Mouse (Mus musculus) hindbrain, embryonic 12.5 days (tissue): ENCODE data around the gene Vmn1r55. TPM values are rescaled to one million over a fixed set of nuclear protein-coding genes. Genes with fewer than 3 reads are reported as not detected.
"Not testable (repeated sequence)": the region's sequence is repeated elsewhere in the genome, so short reads cannot be mapped to it uniquely, and the experiment has no call there.

Experiments used
- ATAC-seq: fragments of 200-750 bp; cut with Nextera tagmentation; 2 replicates; pipeline ENCODE4 v1.8.0; 2017; ENCODE audit warnings: moderate TSS enrichment; ENCODE audit not compliant: low FRiP score
- H3K27ac ChIP-seq: fragments of 300-500 bp; sonication (generic); 2 replicates; pipeline ENCODE4 v1.5.1; 2016; ENCODE audit warnings: mild to moderate bottlenecking
- H3K27me3 ChIP-seq: fragments of 300-500 bp; sonication (generic); 2 replicates; pipeline ENCODE4 v1.6.1; 2016; ENCODE audit warnings: mild to moderate bottlenecking
- H3K36me3 ChIP-seq: fragments of 300-500 bp; sonication (generic); 2 replicates; pipeline ENCODE4 v1.6.1; 2016; ENCODE audit warnings: mild to moderate bottlenecking
- H3K4me1 ChIP-seq: fragments of 300-500 bp; sonication (generic); 2 replicates; pipeline ENCODE4 v1.6.1; 2016
- H3K4me2 ChIP-seq: fragments of 300-500 bp; sonication (generic); replicated peaks from 2 replicates; pipeline ENCODE4 v1.6.1; 2016; ENCODE audit warnings: mild to moderate bottlenecking
- H3K4me3 ChIP-seq: fragments of 300-500 bp; sonication (generic); 2 replicates; pipeline ENCODE4 v1.5.1; 2016; ENCODE audit warnings: mild to moderate bottlenecking
- H3K9ac ChIP-seq: fragments of 300-500 bp; sonication (generic); 2 replicates; pipeline ENCODE4 v1.6.1; 2016; ENCODE audit warnings: mild to moderate bottlenecking, moderate library complexity
- H3K9me3 ChIP-seq: fragments of 300-500 bp; sonication (generic); replicated peaks from 2 replicates; pipeline ENCODE4 v1.6.1; 2016; ENCODE audit warnings: mild to moderate bottlenecking
- WGBS: fragments of 180-500 bp; shearing (Covaris S2); methylation state at CpG from one replicate; pipeline ENCODE4 v1.1.7; 2016; 5-methylcytosine and 5-hydroxymethylcytosine counted together
- polyA plus RNA-seq: library from polyadenylated mRNA; unstranded; fragments of >200 nt; fragmentation: Nextera tagmentation; extraction: Ambion mirVana; gene quantifications from 2 replicates; pipeline ENCODE4 v1.2.1, GENCODE M21; 2016

Gene Vmn1r55
- polyA plus RNA-seq: not detected in 2 replicates

GRCm38 (mm10) chr7:5149570-5149969 is at the start of gene Vmn1r55:
Vmn1r55 (minus strand) TSS chr7:5149670.
- ATAC-seq, H3K9ac ChIP-seq, H3K36me3 ChIP-seq, H3K27me3 ChIP-seq, H3K27ac ChIP-seq, H3K4me2 ChIP-seq, H3K4me3 ChIP-seq, H3K4me1 ChIP-seq, H3K9me3 ChIP-seq: not testable (repeated sequence)

GRCm38 (mm10) chr7:5196647-5197046 is 47.2 kb upstream of the Vmn1r55 start, which contains the start of gene Vmn1r56:
Vmn1r56 (minus strand) TSS chr7:5196747.
- not testable (repeated sequence) for H3K27me3 ChIP-seq, H3K4me2 ChIP-seq, ATAC-seq, H3K9me3 ChIP-seq, H3K36me3 ChIP-seq, H3K9ac ChIP-seq, H3K4me3 ChIP-seq, H3K27ac ChIP-seq, H3K4me1 ChIP-seq

- Histone ChIP-seq H3K36me3 (no peaks in the 10 kb centered on the region), H3K9ac (peak within 1 kb of the TSS; percentile 39), H3K4me1 (no peaks in the 10 kb centered on the region), H3K4me3 (peak within 1 kb of the TSS; percentile 31), H3K4me2 (peak within 1 kb of the TSS; percentile 56), H3K27ac (no peak within 1 kb of the TSS), H3K27me3 (no peaks in the 10 kb centered on the region; the same call in 1 of the 2 replicates), H3K9me3 (no peaks in the 10 kb centered on the region; the same call in 1 of the 2 replicates)
- peak; percentile 81 for ATAC-seq
- WGBS: 20% methylated on average over 42 of the region's 42 CpGs
Observed at GRCm38 (mm10) chr7:5125549-5126406, 23.7 kb downstream of the Vmn1r55 start, which contains the start of gene Rasl2-9. Rasl2-9 (minus strand) TSS chr7:5125950.

DNA sequence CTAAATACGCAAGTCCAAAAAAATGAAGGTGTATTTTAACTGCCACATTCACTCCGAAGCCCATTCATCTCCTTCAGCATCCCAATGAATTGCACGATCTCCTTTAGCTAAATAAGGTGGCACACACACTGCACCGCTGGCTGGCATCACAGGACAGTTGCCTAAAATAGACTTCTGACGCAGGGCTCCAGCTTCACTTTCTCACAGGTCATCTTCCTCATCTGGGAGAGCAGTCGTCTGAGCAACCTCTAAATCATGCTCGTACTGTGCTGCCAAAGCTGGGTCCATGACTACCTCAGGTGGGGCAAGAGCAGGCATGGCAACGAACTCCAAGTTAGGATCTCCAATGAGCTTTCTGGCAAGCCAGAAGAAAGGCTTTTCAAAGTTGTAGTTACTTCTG is 24.4 kb downstream of the Vmn1r55 start:
- no peaks in the 10 kb centered on the region; the same call in 1 of the 2 replicates for H3K27me3 ChIP-seq
- no peaks in the 10 kb centered on the region for H3K36me3 ChIP-seq
- no peak overlapping the region for H3K9ac ChIP-seq
- WGBS: 92% methylated on average over 8 of the region's 8 CpGs
- no peaks in the 10 kb centered on the region for H3K4me1 ChIP-seq
- H3K4me2 ChIP-seq: no peak overlapping the region
- ATAC-seq: no peak
- H3K9me3 ChIP-seq: no peaks in the 10 kb centered on the region; the same call in 1 of the 2 replicates
- no peak overlapping the region for H3K27ac ChIP-seq
- no peak overlapping the region for H3K4me3 ChIP-seq

GRCm38 (mm10) chr7:5116850-5117249 is 32.6 kb downstream of the Vmn1r55 start, which contains the start of gene Rfpl4:
Rfpl4 (minus strand) TSS chr7:5116950.
- WGBS: 89% methylated on average over 3 of the region's 3 CpGs
- Histone ChIP-seq H3K9ac (no peak within 1 kb of the TSS), H3K9me3 (no peaks in the 10 kb centered on the region; the same call in 1 of the 2 replicates), H3K36me3 (no peaks in the 10 kb centered on the region), H3K27ac (no peak within 1 kb of the TSS), H3K4me2 (no peak within 1 kb of the TSS), H3K27me3 (no peaks in the 10 kb centered on the region), H3K4me3 (no peak within 1 kb of the TSS), H3K4me1 (no peaks in the 10 kb centered on the region)
- ATAC-seq: no peak

DNA sequence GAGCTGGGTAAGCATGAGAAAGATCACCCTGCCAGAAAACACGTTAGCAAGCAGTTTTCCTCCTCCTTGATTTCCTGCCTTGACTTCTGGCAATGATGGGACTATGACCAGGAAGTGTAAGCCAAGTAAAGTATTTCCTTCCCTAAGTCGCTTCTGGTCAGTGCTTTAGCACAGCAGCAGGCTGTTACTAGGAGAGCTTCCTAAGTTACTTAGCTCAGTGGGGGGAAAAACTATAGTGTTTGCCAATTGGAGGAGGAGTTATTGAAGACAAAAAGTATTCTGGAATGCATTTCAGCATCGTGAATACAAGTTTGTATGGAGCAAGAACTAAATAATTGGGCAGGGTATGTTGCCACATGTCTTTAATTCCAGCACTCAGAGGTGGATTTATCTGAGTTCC is 36.8 kb downstream of the Vmn1r55 start:
- WGBS: 41% methylated on average over 3 of the region's 3 CpGs
- H3K4me3 ChIP-seq: no peak overlapping the region
- H3K4me2 ChIP-seq: no peak overlapping the region
- H3K4me1 ChIP-seq: no peaks in the 10 kb centered on the region
- no peak overlapping the region for H3K27ac ChIP-seq
- ATAC-seq: no peak
- no peaks in the 10 kb centered on the region for H3K9me3 ChIP-seq
- no peaks in the 10 kb centered on the region for H3K27me3 ChIP-seq
- H3K36me3 ChIP-seq: no peaks in the 10 kb centered on the region
- H3K9ac ChIP-seq: no peak overlapping the region

DNA sequence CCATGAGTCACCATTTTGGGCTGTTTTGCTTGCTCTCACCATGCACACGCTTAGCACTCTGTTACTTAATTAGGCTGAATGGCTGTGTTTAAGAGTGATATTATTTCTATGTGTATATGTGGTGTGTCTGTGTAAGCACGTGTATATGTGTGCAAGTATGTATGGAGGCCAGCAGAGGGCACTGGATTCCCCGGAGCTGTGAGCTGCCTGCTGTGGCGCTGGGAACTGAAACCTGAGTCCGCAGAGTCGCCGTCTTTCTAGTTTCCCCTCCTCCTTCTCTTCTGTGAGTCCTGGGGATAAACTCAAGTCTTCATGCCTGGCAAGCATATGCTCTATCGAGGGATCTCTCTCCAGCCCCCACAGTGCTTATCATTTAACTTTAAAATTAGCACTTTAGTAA is 40.2 kb downstream of the Vmn1r55 start:
- H3K27me3 ChIP-seq: no peaks in the 10 kb centered on the region
- ATAC-seq: no peak
- H3K4me3 ChIP-seq: no peak overlapping the region
- H3K9me3 ChIP-seq: no peaks in the 10 kb centered on the region
- 85% methylated on average over 8 of the region's 8 CpGs for WGBS
- no peaks in the 10 kb centered on the region for H3K4me1 ChIP-seq
- no peak overlapping the region for H3K4me2 ChIP-seq
- no peak overlapping the region for H3K27ac ChIP-seq
- H3K9ac ChIP-seq: no peak overlapping the region
- no peaks in the 10 kb centered on the region for H3K36me3 ChIP-seq

GRCm38 (mm10) chr7:5108272-5108671 is 41.2 kb downstream of the Vmn1r55 start:
- Histone ChIP-seq H3K4me1 (no peaks in the 10 kb centered on the region), H3K9me3 (no peaks in the 10 kb centered on the region), H3K36me3 (no peaks in the 10 kb centered on the region), H3K4me2 (no peak overlapping the region), H3K27ac (no peak overlapping the region), H3K27me3 (no peaks in the 10 kb centered on the region), H3K4me3 (no peak overlapping the region), H3K9ac (no peak overlapping the region)
- 84% methylated on average over 4 of the region's 4 CpGs for WGBS
- no peak for ATAC-seq

DNA sequence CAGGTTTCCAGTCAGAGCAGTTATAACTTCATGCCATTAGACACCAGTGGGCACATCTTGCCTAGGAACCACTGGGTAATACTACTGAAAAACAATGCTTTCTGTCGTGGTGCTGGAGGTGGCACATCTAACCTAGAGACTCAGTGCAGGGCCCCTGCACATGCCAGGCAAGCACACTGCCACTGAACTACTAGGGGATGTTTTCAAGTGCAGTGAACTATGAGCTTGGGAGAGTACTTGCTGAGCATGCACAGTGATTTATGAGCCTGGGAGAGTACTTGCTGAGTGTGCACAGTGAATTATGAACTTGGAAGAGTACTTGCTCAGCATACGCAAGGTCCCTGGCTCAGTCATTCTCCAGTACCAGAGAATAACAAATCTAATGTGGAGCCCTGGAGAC is 46.9 kb downstream of the Vmn1r55 start:
- H3K36me3 ChIP-seq: peaks cover 17% of the 10 kb centered on the region
- no peak overlapping the region for H3K9ac ChIP-seq
- H3K27me3 ChIP-seq: no peaks in the 10 kb centered on the region
- ATAC-seq: no peak
- H3K4me2 ChIP-seq: no peak overlapping the region
- H3K27ac ChIP-seq: no peak overlapping the region
- WGBS: 88% methylated on average over 2 of the region's 2 CpGs
- H3K4me3 ChIP-seq: no peak overlapping the region
- no peaks in the 10 kb centered on the region for H3K4me1 ChIP-seq
- no peaks in the 10 kb centered on the region for H3K9me3 ChIP-seq

- Histone ChIP-seq H3K9ac (no peak overlapping the region), H3K27ac (no peak overlapping the region), H3K27me3 (no peaks in the 10 kb centered on the region), H3K36me3 (peaks cover 31% of the 10 kb centered on the region), H3K4me3 (no peak overlapping the region), H3K4me2 (no peak overlapping the region), H3K4me1 (no peaks in the 10 kb centered on the region), H3K9me3 (no peaks in the 10 kb centered on the region)
- WGBS: 89% methylated on average over 10 of the region's 10 CpGs
- no peak for ATAC-seq
Observed at GRCm38 (mm10) chr7:5101066-5101663, 48.3 kb downstream of the Vmn1r55 start.

GRCm38 (mm10) chr7:5099796-5100195 is 49.7 kb downstream of the Vmn1r55 start:
- no peak for ATAC-seq
- WGBS: 83% methylated on average over 3 of the region's 3 CpGs
- Histone ChIP-seq H3K27ac (no peak overlapping the region), H3K4me1 (no peaks in the 10 kb centered on the region), H3K4me2 (no peak overlapping the region), H3K27me3 (no peaks in the 10 kb centered on the region), H3K36me3 (peaks cover 45% of the 10 kb centered on the region), H3K4me3 (no peak overlapping the region), H3K9ac (no peak overlapping the region), H3K9me3 (no peaks in the 10 kb centered on the region)

DNA sequence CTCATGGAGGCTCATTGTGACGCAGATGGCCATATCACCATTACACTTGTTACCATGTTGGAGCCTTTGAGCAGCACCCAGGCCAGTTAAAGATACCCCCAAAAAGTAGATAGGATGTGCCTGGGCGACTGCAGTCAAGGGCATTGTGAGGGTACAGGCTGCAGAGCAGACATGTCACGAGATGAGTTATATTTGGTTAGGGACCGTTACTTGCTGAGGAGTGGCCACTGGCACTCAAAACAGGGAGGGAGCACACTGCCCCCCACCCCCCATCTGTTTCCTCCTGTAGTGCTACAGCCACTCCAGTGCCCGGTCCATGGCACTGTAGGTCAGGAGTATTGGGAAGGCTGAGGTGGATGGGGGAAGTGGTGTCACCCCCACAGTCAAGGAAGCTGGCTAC is 50.7 kb downstream of the Vmn1r55 start:
- H3K27me3 ChIP-seq: no peaks in the 10 kb centered on the region
- no peaks in the 10 kb centered on the region for H3K4me1 ChIP-seq
- no peaks in the 10 kb centered on the region for H3K9me3 ChIP-seq
- WGBS: 95% methylated on average over 5 of the region's 5 CpGs
- H3K4me2 ChIP-seq: no peak overlapping the region
- ATAC-seq: no peak
- no peak overlapping the region for H3K27ac ChIP-seq
- H3K4me3 ChIP-seq: no peak overlapping the region
- peaks cover 55% of the 10 kb centered on the region for H3K36me3 ChIP-seq
- no peak overlapping the region for H3K9ac ChIP-seq
